Mouse (Mus musculus): ENCODE measurements around the gene Wfikkn2.

DNA sequence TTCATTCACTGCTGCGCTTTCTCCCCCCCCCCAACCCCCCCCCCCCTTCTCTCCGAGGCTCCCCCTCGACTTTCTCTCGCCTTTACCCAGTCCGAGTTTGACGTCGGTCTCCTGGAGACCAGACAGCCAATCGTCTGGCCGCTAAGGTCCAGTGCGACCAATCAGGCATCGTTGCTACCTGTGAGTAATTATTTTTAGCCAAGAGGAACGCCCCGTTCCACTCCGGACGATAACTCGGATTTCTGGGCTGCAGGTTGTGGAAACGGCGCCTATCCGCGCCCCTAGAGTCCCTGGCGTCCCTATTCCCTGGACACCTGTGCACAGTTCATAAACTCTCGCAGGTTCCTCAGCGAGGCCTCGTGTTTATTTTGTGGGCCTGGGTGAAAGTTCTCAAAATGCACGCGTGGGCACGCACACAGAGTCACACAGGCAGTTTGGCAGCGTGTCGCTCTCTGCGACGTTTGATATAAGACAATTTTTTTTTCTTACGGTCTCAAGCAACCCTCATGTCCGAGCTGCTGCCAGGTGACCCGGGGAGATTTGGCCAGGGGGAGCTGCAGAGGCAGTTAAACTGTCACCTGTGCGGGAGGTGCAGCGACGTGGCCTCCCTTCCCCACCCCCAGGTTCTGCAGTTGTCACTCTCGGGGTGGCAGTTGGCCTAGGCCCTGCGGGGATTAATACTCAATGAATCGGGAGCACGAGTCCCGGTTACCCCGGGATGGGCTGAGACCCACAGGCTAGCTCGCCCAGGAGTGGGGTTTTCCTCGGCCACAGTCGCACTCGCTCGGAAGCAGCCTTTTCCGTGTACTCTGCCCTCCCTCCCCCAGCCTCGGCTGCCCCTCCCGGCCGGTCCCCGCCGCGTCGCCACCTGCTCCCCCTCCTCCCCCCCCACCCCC lies 35.4 kb downstream of the Wfikkn2 start:
- no peak for TF ChIP-seq CTCF (IDR thresholded peaks at IDR 0.05; ENCODE audit: low read depth, low read length)
- 0 out of 2 replicates have a peak, but pooled peaks have one; percentile 13 for TF ChIP-seq EP300 (IDR thresholded peaks at IDR 0.05; ENCODE audit: insufficient read depth, low read depth, low read length)
- TF ChIP-seq POLR2A (IDR thresholded peaks at IDR 0.05; ENCODE audit: insufficient read depth, low read length), result no peak
